Mouse (Mus musculus): ENCODE data around the gene Cast. TPM values are rescaled to one million over a fixed set of nuclear protein-coding genes. Genes with fewer than 3 reads are reported as not detected.

Cast gene
- polyA plus RNA-seq, 1 experiment from 2014 or later: 17.7 TPM

Other genes with a start within 250 kb of the Cast start
- gene Erap1, start 169.2 kb downstream of the Cast start, polyA plus RNA-seq (2016; fragmentation: Nextera tagmentation; extraction: Ambion mirVana): 3.0 and 3.8 TPM in 2 replicates

All from embryonic facial prominence, embryonic 10.5 days (tissue).